Mouse (Mus musculus) splenic B cell, adult 2 months (primary cell): Measurements from ENCODE around the gene Vmn2r84.
A peak's percentile ranks its signal among the peaks of the same experiment; 100 is the strongest.
"Not testable (repeated sequence)": the region's sequence is repeated elsewhere in the genome, so short reads cannot be mapped to it uniquely, and the experiment has no call there.

ENCODE experiments used
- DNase-seq: peaks from one replicate; pipeline ENCODE4 v3.0.0-alpha.2; 2011; ENCODE audit warnings: low read depth, low spot score
- H3K27me3 ChIP-seq: 2 replicates; pipeline ENCODE4 v1.6.1; 2012; ENCODE audit warnings: mild to moderate bottlenecking, low read length, moderate library complexity, mixed read lengths; ENCODE audit not compliant: control insufficient read depth, poor library complexity, insufficient read depth, severe bottlenecking
- H3K36me3 ChIP-seq: 2 replicates; pipeline ENCODE4 v1.6.1; 2012; ENCODE audit warnings: mild to moderate bottlenecking, low read length, moderate library complexity, mixed read lengths; ENCODE audit not compliant: control insufficient read depth, poor library complexity, insufficient read depth, severe bottlenecking

Gene Vmn2r84

GRCm38 (mm10) chr10:130363438-130364164 is 30.5 kb downstream of the Vmn2r84 start:
- Histone ChIP-seq H3K27me3 (no peaks in the 10 kb centered on the region), H3K36me3 (peaks cover 17% of the 10 kb centered on the region; the same call in 1 of the 2 replicates)
- DNase-seq, result peak; percentile 65

- H3K36me3 ChIP-seq, result peaks cover 9% of the 10 kb centered on the region
- no peaks in the 10 kb centered on the region for H3K27me3 ChIP-seq
- DNase-seq, result no peak
Measured at GRCm38 (mm10) chr10:130344056-130344455, 50.1 kb downstream of the Vmn2r84 start.

DNA sequence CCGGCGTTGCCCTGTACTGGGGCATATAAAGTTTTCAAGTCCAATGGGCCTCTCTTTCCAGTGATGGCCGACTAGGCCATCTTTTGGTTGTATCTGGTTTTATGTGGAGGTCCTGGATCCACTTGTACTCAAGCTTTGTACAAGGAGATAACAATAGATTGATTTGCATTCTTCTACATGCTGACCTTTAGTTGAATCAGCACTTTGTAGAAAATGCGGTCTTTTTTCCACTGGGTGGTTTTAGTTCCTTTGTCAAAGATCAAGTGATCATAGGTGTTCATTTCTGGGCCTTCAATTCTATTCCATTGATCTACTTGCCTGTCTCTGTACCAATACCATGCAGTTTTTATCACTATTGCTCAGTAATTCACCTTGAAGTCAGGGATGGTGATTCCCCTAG is 54.1 kb downstream of the Vmn2r84 start:
- not testable (repeated sequence) for H3K36me3 ChIP-seq, DNase-seq, H3K27me3 ChIP-seq

DNA sequence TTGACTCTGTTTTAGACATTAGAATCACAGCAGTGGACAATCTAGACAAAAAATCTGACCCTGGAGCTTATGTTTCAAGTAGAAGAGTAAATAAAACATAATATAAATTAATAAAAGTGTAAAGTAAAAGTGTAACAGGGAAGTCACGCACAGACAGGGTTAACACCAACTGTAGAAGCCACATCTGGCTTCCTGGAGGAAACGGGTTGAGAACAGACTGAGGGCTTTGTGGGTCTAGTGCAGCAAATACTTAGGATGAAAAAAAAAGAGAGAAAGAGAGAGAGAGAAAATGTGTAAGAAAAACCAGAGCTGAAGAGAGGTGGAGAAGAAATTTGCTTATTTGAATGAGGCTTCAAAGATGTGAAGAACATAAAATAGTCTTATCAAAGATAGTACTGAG is 56.6 kb downstream of the Vmn2r84 start:
- Histone ChIP-seq H3K27me3 (no peaks in the 10 kb centered on the region), H3K36me3 (0 out of 2 replicates have a peak, but pooled peaks cover 2% of the 10 kb centered on the region)
- no peak for DNase-seq

DNA sequence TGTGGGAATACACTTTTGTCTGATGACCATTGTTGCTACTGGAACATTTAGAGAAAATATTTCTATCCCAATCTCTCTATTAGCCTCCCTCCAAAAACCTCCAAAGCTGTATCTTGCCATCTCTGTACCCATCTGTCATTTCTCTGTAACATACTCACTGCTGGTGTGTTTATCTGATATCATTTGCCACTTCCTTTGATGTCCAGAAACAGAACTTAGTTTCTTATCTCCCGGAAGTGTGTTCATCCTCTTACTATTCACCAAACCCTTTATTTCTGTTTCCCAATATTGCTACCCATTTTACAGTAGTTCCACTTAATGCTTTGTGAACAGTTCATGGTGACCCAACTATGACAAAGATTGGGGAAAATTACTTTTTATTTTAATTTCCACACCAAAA is 57.7 kb downstream of the Vmn2r84 start:
- H3K27me3 ChIP-seq, result no peaks in the 10 kb centered on the region
- no peak for DNase-seq
- 0 out of 2 replicates have a peak, but pooled peaks cover 2% of the 10 kb centered on the region for H3K36me3 ChIP-seq

DNA sequence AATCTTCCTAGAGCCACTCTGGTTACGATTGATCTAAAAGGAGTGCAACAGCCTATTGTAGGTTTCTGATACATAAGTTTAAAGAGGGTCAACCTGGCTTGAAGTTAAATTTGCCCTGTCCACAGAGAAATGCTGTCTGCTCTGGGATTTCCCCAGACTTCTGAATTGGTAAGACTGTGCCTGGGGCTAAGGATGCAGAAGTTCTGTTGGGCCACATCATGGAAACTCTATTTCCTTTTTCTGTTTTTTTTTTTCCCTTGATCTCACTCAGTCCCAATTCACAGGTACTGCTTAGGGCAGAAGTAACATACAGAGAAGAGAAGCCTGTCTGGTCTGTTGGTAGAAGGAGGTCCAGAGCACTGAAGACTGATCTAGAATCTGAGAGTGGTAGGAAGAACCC is 63.4 kb downstream of the Vmn2r84 start:
- H3K27me3 ChIP-seq, result no peaks in the 10 kb centered on the region
- DNase-seq, result peak; percentile 78
- H3K36me3 ChIP-seq, result 0 out of 2 replicates have a peak, but pooled peaks cover 2% of the 10 kb centered on the region
